Mouse (Mus musculus) heart, embryonic 10.5 days (tissue): ENCODE data around the gene Slc22a3. TPM values are rescaled to one million over a fixed set of nuclear protein-coding genes. Genes with fewer than 3 reads are reported as not detected.

Experiments used
- DNase-seq: peaks from one replicate; pipeline ENCODE4 v3.0.0-alpha.2; 2017; ENCODE audit warnings: low spot score
- H3K27ac ChIP-seq: fragments of 300-500 bp; sonication (generic); 2 replicates; pipeline ENCODE4 v1.5.1; 2016; ENCODE audit warnings: mild to moderate bottlenecking
- H3K27me3 ChIP-seq: fragments of 300-500 bp; sonication (generic); 2 replicates; pipeline ENCODE4 v1.6.1; 2016; ENCODE audit warnings: mild to moderate bottlenecking; ENCODE audit not compliant: poor library complexity, insufficient read depth, severe bottlenecking
- H3K36me3 ChIP-seq: fragments of 300-500 bp; sonication (generic); 2 replicates; pipeline ENCODE4 v1.6.1; 2016; ENCODE audit warnings: mild to moderate bottlenecking, moderate library complexity
- H3K4me1 ChIP-seq: fragments of 300-500 bp; sonication (generic); 2 replicates; pipeline ENCODE4 v1.6.1; 2016; ENCODE audit warnings: mild to moderate bottlenecking
- H3K4me3 ChIP-seq: fragments of 300-500 bp; sonication (generic); 2 replicates; pipeline ENCODE4 v1.5.1; 2016; ENCODE audit warnings: mild to moderate bottlenecking, moderate library complexity
- H3K9me3 ChIP-seq: fragments of 300-500 bp; sonication (generic); 2 replicates; pipeline ENCODE4 v1.6.1; 2016; ENCODE audit warnings: mild to moderate bottlenecking, moderate library complexity
- WGBS: fragments of 180-500 bp; shearing (Covaris S2); methylation state at CpG from one replicate; pipeline ENCODE4 v1.1.7; 2016; 5-methylcytosine and 5-hydroxymethylcytosine counted together
- polyA plus RNA-seq: library from polyadenylated mRNA; unstranded; fragments of >200 nt; fragmentation: Nextera tagmentation; extraction: Ambion mirVana; gene quantifications from 2 replicates; pipeline ENCODE4 v1.2.1, GENCODE M21; 2016

Slc22a3 gene
- polyA plus RNA-seq, 1 experiment from 2014 or later: 0.74 TPM

GRCm38 (mm10) chr17:12416250-12416895 is 91.1 kb downstream of the Slc22a3 start:
- Histone ChIP-seq H3K36me3 (no peaks in the 10 kb centered on the region), H3K27me3 (no peaks in the 10 kb centered on the region), H3K27ac (no peak overlapping the region; the same call in 1 of the 2 replicates), H3K4me1 (peaks cover 36% of the 10 kb centered on the region), H3K9me3 (peaks cover 3% of the 10 kb centered on the region; the same call in 1 of the 2 replicates), H3K4me3 (no peak overlapping the region)
- WGBS: 44% methylated on average over 6 of the region's 6 CpGs
- DNase-seq: no peak

GRCm38 (mm10) chr17:12415741-12416140 is 91.8 kb downstream of the Slc22a3 start:
- Histone ChIP-seq H3K4me1 (peaks cover 38% of the 10 kb centered on the region), H3K36me3 (no peaks in the 10 kb centered on the region), H3K4me3 (no peak overlapping the region), H3K9me3 (peaks cover 3% of the 10 kb centered on the region; the same call in 1 of the 2 replicates), H3K27ac (peak overlapping the region; percentile 69; the same call in 1 of the 2 replicates), H3K27me3 (no peaks in the 10 kb centered on the region)
- no peak for DNase-seq
- WGBS: 53% methylated on average over 5 of the region's 5 CpGs

- peaks cover 3% of the 10 kb centered on the region; the same call in 1 of the 2 replicates for H3K9me3 ChIP-seq
- H3K27me3 ChIP-seq: no peaks in the 10 kb centered on the region
- DNase-seq: no peak
- H3K36me3 ChIP-seq: no peaks in the 10 kb centered on the region
- no peak overlapping the region for H3K4me3 ChIP-seq
- peaks cover 37% of the 10 kb centered on the region for H3K4me1 ChIP-seq
- peak overlapping the region; percentile 69; the same call in 1 of the 2 replicates for H3K27ac ChIP-seq
- WGBS: 46% methylated on average over 15 of the region's 15 CpGs
These were observed 92.3 kb downstream of the Slc22a3 start for GRCm38 (mm10) chr17:12415031-12415735.

GRCm38 (mm10) chr17:12412891-12413237 is 94.6 kb downstream of the Slc22a3 start:
- H3K27ac ChIP-seq: no peak overlapping the region
- H3K36me3 ChIP-seq: no peaks in the 10 kb centered on the region
- DNase-seq: no peak
- no peak overlapping the region for H3K4me3 ChIP-seq
- no peaks in the 10 kb centered on the region for H3K27me3 ChIP-seq
- peaks cover 2% of the 10 kb centered on the region; the same call in 1 of the 2 replicates for H3K9me3 ChIP-seq
- peaks cover 37% of the 10 kb centered on the region for H3K4me1 ChIP-seq
- WGBS: 63% methylated on average over 3 of the region's 3 CpGs

GRCm38 (mm10) chr17:12412181-12412890 is 95.2 kb downstream of the Slc22a3 start:
- Histone ChIP-seq H3K4me1 (peaks cover 37% of the 10 kb centered on the region), H3K4me3 (no peak overlapping the region), H3K9me3 (no peaks in the 10 kb centered on the region), H3K27ac (peak overlapping the region; percentile 71), H3K27me3 (no peaks in the 10 kb centered on the region), H3K36me3 (no peaks in the 10 kb centered on the region)
- no peak for DNase-seq
- WGBS: 52% methylated on average over 10 of the region's 10 CpGs

- 83% methylated on average over 11 of the region's 11 CpGs for WGBS
- DNase-seq: no peak
- Histone ChIP-seq H3K9me3 (peaks cover 15% of the 10 kb centered on the region; the same call in 1 of the 2 replicates), H3K4me1 (peaks cover 23% of the 10 kb centered on the region), H3K27me3 (no peaks in the 10 kb centered on the region), H3K27ac (no peak overlapping the region), H3K36me3 (no peaks in the 10 kb centered on the region), H3K4me3 (no peak overlapping the region)
These were observed 98.1 kb downstream of the Slc22a3 start for GRCm38 (mm10) chr17:12409346-12409944.

GRCm38 (mm10) chr17:12403420-12403819 is 104.1 kb downstream of the Slc22a3 start:
- H3K27me3 ChIP-seq: peaks cover 3% of the 10 kb centered on the region
- no peak overlapping the region for H3K27ac ChIP-seq
- WGBS: 71% methylated on average over 7 of the region's 7 CpGs
- no peak for DNase-seq
- no peaks in the 10 kb centered on the region for H3K36me3 ChIP-seq
- H3K4me3 ChIP-seq: no peak overlapping the region
- H3K4me1 ChIP-seq: no peaks in the 10 kb centered on the region
- H3K9me3 ChIP-seq: peaks cover 15% of the 10 kb centered on the region; the same call in 1 of the 2 replicates

- Histone ChIP-seq H3K36me3 (no peaks in the 10 kb centered on the region), H3K4me3 (no peak overlapping the region), H3K4me1 (no peaks in the 10 kb centered on the region), H3K27ac (no peak overlapping the region), H3K27me3 (peaks cover 9% of the 10 kb centered on the region; the same call in 1 of the 2 replicates), H3K9me3 (0 out of 2 replicates have a peak, but pooled peaks cover 4% of the 10 kb centered on the region)
- 84% methylated on average over 9 of the region's 9 CpGs for WGBS
- no peak for DNase-seq
These were observed 111.3 kb downstream of the Slc22a3 start for GRCm38 (mm10) chr17:12396163-12396677.

- Histone ChIP-seq H3K4me3 (no peak overlapping the region), H3K36me3 (no peaks in the 10 kb centered on the region), H3K27me3 (no peaks in the 10 kb centered on the region), H3K9me3 (0 out of 2 replicates have a peak, but pooled peaks cover 4% of the 10 kb centered on the region), H3K4me1 (no peaks in the 10 kb centered on the region), H3K27ac (no peak overlapping the region)
- DNase-seq: no peak
- 89% methylated on average over 7 of the region's 7 CpGs for WGBS
These were observed 119.3 kb downstream of the Slc22a3 start for GRCm38 (mm10) chr17:12388239-12388638.

- no peaks in the 10 kb centered on the region for H3K4me1 ChIP-seq
- H3K9me3 ChIP-seq: 0 out of 2 replicates have a peak, but pooled peaks cover 4% of the 10 kb centered on the region
- WGBS: 71% methylated on average over 2 of the region's 2 CpGs
- no peak overlapping the region for H3K4me3 ChIP-seq
- H3K27ac ChIP-seq: no peak overlapping the region
- no peaks in the 10 kb centered on the region for H3K27me3 ChIP-seq
- no peak for DNase-seq
- H3K36me3 ChIP-seq: no peaks in the 10 kb centered on the region
These were observed 119.7 kb downstream of the Slc22a3 start for GRCm38 (mm10) chr17:12387781-12388180.

GRCm38 (mm10) chr17:12385049-12385794 is 122.3 kb downstream of the Slc22a3 start:
- Histone ChIP-seq H3K4me3 (no peak overlapping the region), H3K27ac (no peak overlapping the region), H3K4me1 (no peaks in the 10 kb centered on the region), H3K9me3 (no peaks in the 10 kb centered on the region), H3K27me3 (no peaks in the 10 kb centered on the region), H3K36me3 (no peaks in the 10 kb centered on the region)
- 72% methylated on average over 8 of the region's 8 CpGs for WGBS
- no peak for DNase-seq

- WGBS: 49% methylated on average over 2 of the region's 2 CpGs
- no peak overlapping the region for H3K4me3 ChIP-seq
- no peak overlapping the region for H3K27ac ChIP-seq
- H3K4me1 ChIP-seq: no peaks in the 10 kb centered on the region
- H3K9me3 ChIP-seq: no peaks in the 10 kb centered on the region
- H3K27me3 ChIP-seq: peaks cover 7% of the 10 kb centered on the region; the same call in 1 of the 2 replicates
- DNase-seq: no peak
- no peaks in the 10 kb centered on the region for H3K36me3 ChIP-seq
These were observed 125.0 kb downstream of the Slc22a3 start for GRCm38 (mm10) chr17:12382531-12382930.
